Mouse (Mus musculus) G1E-ER4 (cell line): Measurements from ENCODE around the gene G3bp2. TPM values are rescaled to one million over a fixed set of nuclear protein-coding genes. Genes with fewer than 3 reads are reported as not detected.

ENCODE experiments used
- GATA1 ChIP-seq: IDR thresholded peaks from one replicate; pipeline ENCODE4 v1.8.0; 2012; ENCODE audit warnings: low read length, inconsistent platforms
- polyA plus RNA-seq: library from polyadenylated mRNA; stranded (reverse); fragments of >175 nt; gene quantifications from 2 replicates; pipeline ENCODE4 v1.2.3, GENCODE M21; 2012

Gene G3bp2
- polyA plus RNA-seq, 1 experiment, result 13.9 TPM

DNA sequence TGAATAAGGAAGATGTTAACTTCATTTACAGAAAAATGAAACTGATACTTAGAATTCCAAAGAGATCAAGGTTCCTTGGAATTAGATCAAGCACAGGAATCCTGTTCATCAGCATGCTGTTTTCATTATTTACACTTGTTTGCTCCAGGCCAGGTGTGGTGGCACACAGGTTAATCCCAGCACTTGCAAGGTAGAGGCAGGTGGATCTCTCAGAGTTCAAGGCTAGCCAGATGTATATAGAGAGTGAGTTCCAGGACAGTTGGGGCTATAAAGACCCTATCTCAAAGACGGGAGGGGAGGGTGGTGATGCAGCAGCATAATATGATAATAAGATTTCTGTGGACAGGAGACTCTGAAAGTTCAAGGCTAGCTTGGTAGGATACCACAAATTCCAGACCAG lies 3.1 kb downstream of the G3bp2 start:
- no peak for TF ChIP-seq GATA1

DNA sequence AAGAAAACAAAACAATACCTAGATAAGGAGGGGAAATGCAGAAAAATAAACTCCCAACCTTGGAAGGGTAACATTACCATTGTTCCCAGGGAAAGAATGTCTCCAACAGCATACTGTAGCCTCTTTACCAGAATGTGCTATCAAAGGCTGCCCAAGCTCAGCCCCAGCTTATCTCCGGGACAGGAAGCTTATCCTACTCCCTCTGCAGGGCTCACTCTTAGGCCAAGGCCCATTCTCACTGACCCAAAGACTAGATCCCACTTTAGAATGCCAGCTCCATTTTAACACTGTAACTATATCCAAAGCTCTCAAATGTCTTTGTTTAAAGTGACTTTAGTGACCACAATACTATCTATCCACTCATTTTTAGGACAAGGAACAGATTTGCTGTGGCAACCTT lies 4.2 kb downstream of the G3bp2 start:
- peak; percentile 15 for TF ChIP-seq GATA1

DNA sequence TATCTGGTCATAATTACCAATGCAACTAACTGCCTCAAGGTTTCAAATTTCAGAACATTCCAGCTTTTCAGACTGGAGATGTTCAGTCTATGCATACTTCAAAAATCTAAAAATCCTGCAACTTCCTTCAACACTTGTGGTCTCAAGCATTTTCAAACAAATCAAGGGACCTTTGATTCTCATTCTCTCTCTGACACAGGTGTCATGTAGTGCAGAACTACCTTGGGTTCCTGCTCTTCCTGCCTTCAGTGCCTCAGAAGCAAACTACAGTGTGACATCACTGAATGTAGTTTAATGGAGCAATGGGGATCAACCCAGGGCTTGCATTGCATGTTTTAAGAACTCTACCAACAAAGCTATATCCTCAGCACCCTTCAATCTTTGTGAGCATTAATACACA lies 4.8 kb downstream of the G3bp2 start:
- TF ChIP-seq GATA1, result no peak

DNA sequence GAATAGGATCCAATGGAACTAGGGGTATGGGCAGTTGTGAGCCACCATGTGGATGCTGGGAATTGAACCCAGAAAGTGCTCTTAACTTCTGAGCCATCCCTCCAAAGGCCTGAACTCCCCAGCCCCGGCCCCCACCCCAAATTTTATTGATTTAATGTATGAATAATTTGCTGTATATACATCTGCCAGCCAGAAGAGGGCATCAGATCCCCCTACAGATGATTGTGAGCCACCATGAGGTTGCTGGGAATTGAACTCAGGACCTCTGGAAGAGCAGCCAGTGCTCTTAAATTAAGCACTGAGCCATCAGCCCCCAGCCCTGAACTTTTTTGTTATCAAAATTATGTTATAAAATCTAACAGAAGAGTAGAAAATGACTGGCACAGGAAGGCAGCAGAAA lies 7.2 kb downstream of the G3bp2 start:
- no peak for TF ChIP-seq GATA1

DNA sequence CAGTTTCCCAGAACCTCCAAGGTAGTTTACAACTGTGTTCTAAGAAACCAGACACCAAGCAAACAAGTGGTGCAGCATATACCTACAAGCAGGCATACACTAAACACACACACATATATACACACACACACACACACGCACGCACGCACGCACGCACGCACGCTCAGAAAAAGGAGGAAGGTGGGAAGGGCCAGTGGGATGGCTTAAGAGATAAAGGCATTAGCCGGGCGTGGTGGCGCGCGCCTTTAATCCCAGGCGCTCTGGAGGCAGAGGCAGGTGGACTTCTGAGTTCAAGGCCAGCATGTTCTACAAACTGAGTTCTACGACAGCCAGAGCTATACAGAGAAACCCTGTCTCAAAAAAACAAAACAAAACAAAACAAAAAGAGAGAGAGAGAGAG lies 9.5 kb downstream of the G3bp2 start:
- TF ChIP-seq GATA1, result no peak

DNA sequence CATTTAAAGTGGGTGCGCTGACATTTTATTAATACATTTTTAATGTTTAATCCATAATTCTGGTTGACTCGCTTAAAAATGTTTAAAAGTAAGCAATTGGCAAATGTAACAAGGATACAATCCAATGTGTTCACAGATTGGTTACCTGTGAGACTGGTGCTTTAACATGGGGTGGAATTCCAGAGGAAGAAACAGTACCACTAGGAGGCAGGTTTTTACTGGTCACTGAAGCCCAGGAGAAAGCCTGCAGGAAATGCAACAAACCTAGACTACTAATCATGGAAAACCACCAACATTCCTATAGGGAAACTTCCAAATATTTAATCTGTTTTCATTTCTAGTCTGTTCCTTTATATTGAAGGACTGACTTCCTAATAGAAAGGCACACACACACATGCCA lies 20.3 kb downstream of the G3bp2 start:
- TF ChIP-seq GATA1, result no peak

DNA sequence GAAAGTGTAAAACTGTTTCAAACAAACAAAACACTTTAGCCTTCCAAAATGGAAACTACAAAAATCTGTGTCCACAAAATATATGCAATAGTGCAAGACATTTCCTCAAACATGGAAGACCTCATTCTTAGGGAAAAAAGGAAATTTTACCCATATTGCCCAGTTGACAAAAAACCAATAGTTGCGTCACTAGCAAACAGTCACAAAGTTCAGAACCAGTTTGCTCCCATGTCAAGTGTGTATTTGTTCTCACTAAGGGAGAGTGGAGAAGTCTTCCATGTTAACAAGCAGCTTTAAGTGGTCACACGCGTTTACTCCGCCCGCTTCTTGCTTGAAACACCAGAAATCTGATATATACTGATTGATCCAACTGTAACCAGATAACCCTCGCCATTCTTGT lies 30.7 kb downstream of the G3bp2 start:
- no peak for TF ChIP-seq GATA1

DNA sequence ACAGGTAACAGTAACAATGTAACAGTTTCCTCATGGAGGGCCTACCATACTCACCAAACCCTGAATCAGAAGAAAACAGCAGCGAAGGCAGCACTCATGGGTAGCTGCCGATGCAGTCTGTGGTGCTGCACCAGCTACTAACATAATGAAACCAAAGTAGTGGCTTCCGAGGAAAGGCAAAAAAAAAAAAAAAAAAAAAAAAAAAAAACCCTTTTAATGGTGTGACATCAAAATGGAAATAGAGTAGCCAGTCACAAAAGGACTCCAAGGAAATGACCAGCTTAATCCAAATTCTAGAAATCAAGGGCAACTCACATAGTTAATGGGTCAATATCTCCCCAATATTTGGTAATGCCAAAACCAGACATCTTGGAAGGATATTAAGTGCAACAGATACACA lies 33.1 kb downstream of the G3bp2 start:
- TF ChIP-seq GATA1, result no peak

DNA sequence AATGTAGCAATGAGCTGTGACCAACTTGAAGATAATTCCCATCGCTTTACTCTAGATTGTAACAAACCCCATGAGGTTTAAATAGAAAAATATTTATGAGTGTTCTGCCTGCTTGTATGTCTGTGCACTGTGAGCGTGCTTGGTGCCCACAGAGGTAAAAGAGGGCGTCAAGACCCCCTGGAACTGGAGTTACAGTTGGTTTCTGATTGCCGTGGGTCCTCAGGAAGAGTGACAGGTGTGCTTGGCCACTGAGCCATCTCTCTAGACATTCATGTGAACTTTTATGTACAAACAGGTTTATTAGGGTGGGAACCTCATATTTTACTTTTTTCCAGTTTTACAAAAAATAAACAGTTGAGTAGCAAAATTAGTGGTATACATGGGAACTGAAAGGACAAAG lies 39.7 kb downstream of the G3bp2 start, which contains the start of gene Cdkl2:
Gene Cdkl2 (minus strand): TSS at position 101 of the 400 bp plus-strand sequence.
- TF ChIP-seq GATA1, result no peak

DNA sequence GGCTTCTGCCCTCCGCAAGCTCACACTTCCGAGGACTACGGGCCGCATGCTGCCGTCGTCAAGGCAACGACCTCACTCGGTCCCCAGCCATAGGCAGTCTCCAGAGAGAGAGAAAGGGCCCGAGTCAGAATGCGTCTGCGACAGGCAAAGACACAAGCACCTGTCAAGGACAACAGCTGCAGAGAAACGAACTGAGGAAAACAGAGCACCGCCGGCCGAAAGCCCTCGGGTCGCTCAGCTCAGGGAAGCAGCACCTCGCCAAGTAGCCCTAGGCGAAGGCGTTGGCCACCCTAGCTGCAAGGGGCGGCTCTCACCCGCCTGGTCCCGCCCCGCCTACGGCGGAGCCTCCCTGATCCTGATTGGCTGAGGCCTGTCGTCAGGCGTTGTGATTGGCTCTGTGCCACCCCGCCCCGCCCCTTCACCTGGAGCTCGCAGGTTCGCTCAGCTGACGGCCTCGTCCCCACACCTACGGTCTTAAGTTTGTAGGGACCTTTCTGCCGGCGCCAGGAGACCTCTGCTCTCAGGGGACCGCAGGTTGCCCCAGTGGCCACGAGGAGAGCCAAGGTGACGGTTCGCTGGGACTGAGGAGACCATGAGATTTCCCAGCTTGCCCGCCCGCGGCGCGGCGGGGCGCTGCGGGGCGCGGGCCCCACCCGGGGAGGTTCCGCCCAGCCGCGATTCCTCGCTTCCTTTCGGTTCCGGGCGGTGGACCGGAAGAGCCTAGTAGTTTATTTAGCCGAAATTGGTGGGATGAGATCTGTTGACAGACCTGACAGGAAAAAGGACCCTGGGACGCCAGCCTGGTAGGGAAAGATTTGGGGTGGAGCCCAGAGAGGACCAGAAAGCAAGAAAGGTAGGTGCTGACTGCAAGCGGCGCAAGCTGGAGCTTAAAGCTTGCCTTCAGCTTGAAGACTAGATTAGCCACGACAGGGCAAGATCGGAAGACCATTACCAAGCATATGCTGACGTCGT lies 40.9 kb downstream of the G3bp2 start:
- no peak for TF ChIP-seq GATA1

DNA sequence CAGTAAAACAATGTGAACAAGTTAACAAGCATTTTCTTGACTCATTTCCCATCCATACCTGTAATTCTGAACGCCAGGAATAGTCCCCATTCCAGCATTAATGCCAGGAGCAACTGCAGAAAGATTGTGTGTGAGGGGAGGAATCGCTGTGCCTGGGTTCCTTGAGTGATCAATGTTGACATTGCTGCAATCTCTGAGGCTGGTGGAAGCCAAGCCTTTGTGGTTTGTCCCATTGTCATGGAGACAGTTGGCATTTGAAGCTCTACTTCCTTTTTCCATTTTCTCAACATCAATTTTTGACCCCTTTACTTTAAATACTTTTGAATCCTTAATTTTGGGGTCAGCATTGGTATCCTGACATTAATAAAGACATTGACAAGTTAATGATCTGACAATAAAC lies 63.6 kb downstream of the G3bp2 start:
- no peak for TF ChIP-seq GATA1

DNA sequence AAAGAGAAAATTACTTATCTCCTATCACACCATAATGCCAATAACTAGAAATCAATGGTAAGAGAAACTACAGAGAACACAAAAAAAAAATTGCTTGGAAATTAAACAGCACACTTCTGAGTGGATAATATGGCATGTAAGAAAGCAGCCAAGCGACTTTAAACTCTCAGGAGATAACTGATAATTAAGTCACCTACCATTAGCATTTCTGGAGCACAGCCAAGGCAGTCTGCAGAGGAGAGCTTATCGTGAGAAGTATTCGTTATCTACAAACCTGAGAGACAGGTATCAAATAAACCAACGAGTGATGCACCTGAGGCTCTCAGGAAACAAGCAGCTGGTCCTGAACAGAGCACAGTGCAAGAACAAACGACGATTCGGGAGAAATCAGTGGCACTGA lies 71.8 kb downstream of the G3bp2 start:
- TF ChIP-seq GATA1, result no peak

DNA sequence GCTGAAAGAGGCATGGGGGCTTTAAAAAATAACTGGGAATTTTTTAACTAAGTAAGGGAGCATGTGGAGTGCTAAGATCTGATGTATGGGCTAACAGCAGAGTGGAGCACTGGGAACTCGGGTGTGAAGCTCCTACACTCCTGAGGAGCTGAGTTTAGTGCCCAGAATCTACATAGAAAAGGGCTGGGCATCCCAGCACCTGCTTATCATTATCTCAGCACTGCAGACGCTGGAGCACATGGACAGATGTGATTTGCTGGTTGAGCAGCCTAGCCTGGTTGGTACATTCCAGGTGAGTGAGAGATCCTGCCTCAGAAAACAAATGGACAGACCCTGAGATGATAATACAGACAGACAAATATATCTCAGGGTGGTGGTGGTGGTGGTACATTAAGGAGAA lies 73.7 kb downstream of the G3bp2 start:
- no peak for TF ChIP-seq GATA1

DNA sequence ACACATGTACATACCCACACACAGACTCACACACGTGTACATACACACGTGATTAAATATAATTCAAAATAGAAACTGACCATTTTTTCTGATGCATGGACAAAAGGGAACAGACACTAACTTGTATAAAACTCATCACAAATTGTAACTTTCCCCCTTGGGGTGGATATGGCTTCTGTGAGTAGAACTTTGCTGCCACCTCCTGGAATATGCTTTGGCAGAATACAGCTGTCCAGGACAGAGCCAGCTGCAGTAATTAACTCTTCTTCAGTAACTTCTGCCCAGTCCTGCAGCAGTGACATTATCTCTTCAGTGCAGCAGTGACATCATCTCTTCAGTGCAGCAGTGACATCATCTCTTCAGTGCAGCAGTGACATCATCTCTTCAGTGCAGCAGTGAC lies 80.5 kb downstream of the G3bp2 start:
- no peak for TF ChIP-seq GATA1

Other genes with a start within 250 kb of the G3bp2 start
- 11.8 and 15.9 TPM in 2 replicates for gene Rchy1, start 120.7 kb downstream of the G3bp2 start, polyA plus RNA-seq
- gene Odaph, start 96.2 kb downstream of the G3bp2 start, polyA plus RNA-seq, result not detected in 2 replicates
- 0.03 TPM in 2 replicates for gene Cdkl2, start 39.8 kb downstream of the G3bp2 start, polyA plus RNA-seq
- gene Uso1, start 54.2 kb upstream of the G3bp2 start, polyA plus RNA-seq, result 7.5 and 36.1 TPM in 2 replicates
- not detected in 2 replicates for gene U90926, start 131.7 kb upstream of the G3bp2 start, polyA plus RNA-seq
- 0.03 TPM in 1 of 2 replicates, not detected in the other for gene Ppef2, start 172.6 kb upstream of the G3bp2 start, polyA plus RNA-seq
- 5.0 and 5.2 TPM in 2 replicates for gene Naaa, start 194.5 kb upstream of the G3bp2 start, polyA plus RNA-seq
- 57.1 and 76.7 TPM in 2 replicates for gene Sdad1, start 226.8 kb upstream of the G3bp2 start, polyA plus RNA-seq
- not detected in 2 replicates for gene Cxcl9, start 244.4 kb upstream of the G3bp2 start, polyA plus RNA-seq
- not detected in 2 replicates for gene Art3, start 248.1 kb upstream of the G3bp2 start, polyA plus RNA-seq